Mouse (Mus musculus): ENCODE results near the gene Tmem53.

GRCm38 (mm10) chr4:117299921-117300320 lies 48.2 kb downstream of the Tmem53 start:
- TF ChIP-seq GATA1 (IDR thresholded peaks at IDR 0.05; ENCODE audit: low read length) (no peak), TAL1 (IDR thresholded peaks at IDR 0.05; ENCODE audit: low read length) (no peak)

All from erythroblast, embryonic 14.5 days (primary cell).